Mouse (Mus musculus) lung, embryonic 14.5 days (tissue): Measurements from ENCODE around the gene Rgcc. TPM values are rescaled to one million over a fixed set of nuclear protein-coding genes. Genes with fewer than 3 reads are reported as not detected.

Experiments used
- ATAC-seq: fragments of 200-750 bp; cut with Nextera tagmentation; 2 replicates; pipeline ENCODE4 v1.8.0; 2017; ENCODE audit warnings: mild to moderate bottlenecking, moderate TSS enrichment, moderate library complexity; ENCODE audit not compliant: insufficient read depth
- DNase-seq: peaks from one replicate; pipeline ENCODE4 v3.0.0-alpha.2; 2015
- H3K27ac ChIP-seq: fragments of 300-500 bp; sonication (generic); 2 replicates; pipeline ENCODE4 v1.5.1; 2014; ENCODE audit warnings: low read depth, mild to moderate bottlenecking, moderate library complexity
- H3K27me3 ChIP-seq: fragments of 300-500 bp; sonication (generic); 2 replicates; pipeline ENCODE4 v1.6.1; 2014; ENCODE audit warnings: low read length, control low read depth; ENCODE audit not compliant: insufficient read depth
- H3K36me3 ChIP-seq: fragments of 300-500 bp; sonication (generic); 2 replicates; pipeline ENCODE4 v1.6.1; 2014; ENCODE audit warnings: control low read depth; ENCODE audit not compliant: insufficient read depth
- H3K4me1 ChIP-seq: fragments of 300-500 bp; sonication (generic); 2 replicates; pipeline ENCODE4 v1.6.1; 2014; ENCODE audit warnings: antibody characterized with exemption, control low read depth; ENCODE audit not compliant: insufficient read depth
- H3K4me2 ChIP-seq: fragments of 300-500 bp; sonication (generic); 2 replicates; pipeline ENCODE4 v1.6.1; 2014; ENCODE audit warnings: mild to moderate bottlenecking
- H3K4me3 ChIP-seq: fragments of 300-500 bp; sonication (generic); 2 replicates; pipeline ENCODE4 v1.5.1; 2014; ENCODE audit warnings: low read depth, low read length
- H3K9ac ChIP-seq: fragments of 300-500 bp; sonication (generic); 2 replicates; pipeline ENCODE4 v1.6.1; 2014
- H3K9me3 ChIP-seq: fragments of 300-500 bp; sonication (generic); 2 replicates; pipeline ENCODE4 v1.6.1; 2016; ENCODE audit warnings: low read depth, low read length, control low read depth
- CTCF ChIP-seq: IDR thresholded peaks from 2 replicates; pipeline ENCODE4 v1.5.1; 2016; ENCODE audit warnings: antibody characterized with exemption, low read depth
- WGBS: fragments of 180-500 bp; shearing (Covaris S2); extraction: QIAGEN DNeasy Blood & Tissue Kit; methylation state at CpG from one replicate; pipeline ENCODE4 v1.1.7; 2014; 5-methylcytosine and 5-hydroxymethylcytosine counted together
- polyA plus RNA-seq: library from polyadenylated mRNA; unstranded; fragments of >200 nt; fragmentation: Nextera tagmentation; extraction: Ambion mirVana; gene quantifications from 2 replicates; pipeline ENCODE4 v1.2.1, GENCODE M21; 2014

Gene Rgcc
- polyA plus RNA-seq, 1 experiment from 2014 or later = 137 TPM

GRCm38 (mm10) chr14:79272188-79272694 is 29.2 kb downstream of the Rgcc start:
- Histone ChIP-seq H3K4me2 (no peak overlapping the region), H3K4me1 (no peaks in the 10 kb centered on the region), H3K4me3 (no peak overlapping the region), H3K36me3 (no peaks in the 10 kb centered on the region), H3K9ac (no peak overlapping the region), H3K27ac (no peak overlapping the region), H3K27me3 (no peaks in the 10 kb centered on the region), H3K9me3 (no peaks in the 10 kb centered on the region)
- TF ChIP-seq CTCF = no peak
- ATAC-seq (no peak), DNase-seq (no peak)
- WGBS = 85% methylated on average over 3 of the region's 3 CpGs

DNA sequence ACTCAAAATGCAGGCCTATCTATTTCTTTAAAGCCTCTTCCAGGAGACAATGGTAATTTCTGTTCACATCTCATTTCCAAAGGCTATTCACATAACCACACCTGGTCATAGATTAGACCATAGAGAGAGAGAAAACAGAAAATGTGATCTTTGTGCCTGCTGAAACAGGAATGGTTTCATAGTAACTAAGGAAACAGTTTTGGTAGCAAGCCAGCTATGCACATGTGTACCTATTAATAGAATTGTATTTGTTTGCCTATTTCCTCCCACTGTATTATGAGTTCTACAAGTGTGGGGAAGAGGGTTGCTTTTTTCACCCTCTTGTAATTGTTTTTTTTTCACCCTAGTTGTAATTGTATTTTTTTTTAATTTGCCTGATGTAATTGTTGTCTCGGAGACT is 31.9 kb downstream of the Rgcc start:
- WGBS = 75% methylated on average over 1 of the region's 1 CpGs
- ATAC-seq = no peak

GRCm38 (mm10) chr14:79267878-79268277 is 33.6 kb downstream of the Rgcc start:
- no peak overlapping the region for H3K9ac ChIP-seq
- no peaks in the 10 kb centered on the region for H3K27me3 ChIP-seq
- H3K4me2 ChIP-seq = no peak overlapping the region
- H3K9me3 ChIP-seq = no peaks in the 10 kb centered on the region
- DNase-seq = no peak
- no peak overlapping the region for H3K4me3 ChIP-seq
- ATAC-seq = no peak
- no peaks in the 10 kb centered on the region for H3K36me3 ChIP-seq
- no peaks in the 10 kb centered on the region for H3K4me1 ChIP-seq
- 90% methylated on average over 10 of the region's 10 CpGs for WGBS
- H3K27ac ChIP-seq = no peak overlapping the region
- TF ChIP-seq CTCF = no peak

More for the DNA sequence above, 31.9 kb downstream of the Rgcc start:
- Histone ChIP-seq H3K4me2 (no peak overlapping the region), H3K9me3 (no peaks in the 10 kb centered on the region), H3K27ac (no peak overlapping the region), H3K27me3 (no peaks in the 10 kb centered on the region), H3K4me3 (no peak overlapping the region), H3K9ac (no peak overlapping the region), H3K36me3 (no peaks in the 10 kb centered on the region), H3K4me1 (no peaks in the 10 kb centered on the region)
- no peak for TF ChIP-seq CTCF
- peak; percentile 73 for DNase-seq

DNA sequence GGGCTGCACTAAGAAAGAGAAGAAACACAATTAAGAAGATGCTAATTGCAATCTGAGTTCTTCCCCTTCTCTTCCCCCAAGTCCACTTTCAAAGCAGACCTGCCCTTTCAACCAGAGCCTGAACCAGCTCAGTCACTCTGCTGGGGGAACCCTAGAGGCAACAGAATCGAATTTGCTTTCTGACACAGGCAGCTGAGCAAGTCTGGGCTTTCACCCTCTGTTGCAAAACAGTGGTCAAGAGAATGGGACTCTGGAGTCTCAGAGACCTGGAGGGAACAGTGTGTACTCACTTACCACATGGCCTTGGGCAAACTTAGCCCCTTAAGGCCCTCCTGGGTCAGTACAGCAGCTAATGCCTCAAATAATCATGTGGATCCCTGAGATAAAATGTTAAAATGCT is 34.1 kb downstream of the Rgcc start:
- Histone ChIP-seq H3K4me1 (no peaks in the 10 kb centered on the region), H3K4me3 (no peak overlapping the region), H3K27me3 (no peaks in the 10 kb centered on the region), H3K27ac (no peak overlapping the region), H3K9me3 (no peaks in the 10 kb centered on the region), H3K9ac (no peak overlapping the region), H3K36me3 (no peaks in the 10 kb centered on the region), H3K4me2 (no peak overlapping the region)
- TF ChIP-seq CTCF = no peak
- 56% methylated on average over 1 of the region's 1 CpGs for WGBS
- ATAC-seq (no peak), DNase-seq (no peak)

DNA sequence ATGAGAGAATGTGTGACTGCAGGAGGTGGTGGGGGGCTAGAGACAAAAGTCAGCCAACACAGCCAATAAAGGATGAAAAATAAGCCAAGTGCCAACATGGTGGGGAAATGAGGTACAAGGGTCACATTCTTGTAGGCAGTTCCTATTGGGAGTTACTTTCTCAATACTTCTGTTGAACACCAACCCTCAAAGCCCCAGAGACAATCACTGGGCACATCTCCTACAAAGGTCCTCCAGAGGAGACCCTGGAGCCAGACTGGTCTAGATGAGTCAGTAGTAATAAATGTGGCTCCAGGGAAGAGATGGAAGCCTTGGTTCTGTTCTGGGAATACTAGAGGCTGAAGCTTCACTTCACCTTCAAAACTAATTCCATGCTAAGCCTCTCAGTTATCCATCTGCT is 35.0 kb downstream of the Rgcc start:
- TF ChIP-seq CTCF = no peak
- Histone ChIP-seq H3K9me3 (no peaks in the 10 kb centered on the region), H3K27ac (no peak overlapping the region), H3K4me3 (no peak overlapping the region), H3K9ac (no peak overlapping the region), H3K4me1 (no peaks in the 10 kb centered on the region), H3K4me2 (no peak overlapping the region), H3K27me3 (no peaks in the 10 kb centered on the region), H3K36me3 (no peaks in the 10 kb centered on the region)
- no peak for ATAC-seq
- DNase-seq = no peak

GRCm38 (mm10) chr14:79265738-79266137 is 35.7 kb downstream of the Rgcc start:
- no peaks in the 10 kb centered on the region for H3K27me3 ChIP-seq
- ATAC-seq (no peak), DNase-seq (no peak)
- H3K9ac ChIP-seq = no peak overlapping the region
- no peak overlapping the region for H3K27ac ChIP-seq
- TF ChIP-seq CTCF = no peak
- H3K4me3 ChIP-seq = no peak overlapping the region
- 81% methylated on average over 6 of the region's 6 CpGs for WGBS
- H3K9me3 ChIP-seq = no peaks in the 10 kb centered on the region
- H3K4me2 ChIP-seq = no peak overlapping the region
- no peaks in the 10 kb centered on the region for H3K4me1 ChIP-seq
- no peaks in the 10 kb centered on the region for H3K36me3 ChIP-seq

GRCm38 (mm10) chr14:79263321-79263720 is 38.1 kb downstream of the Rgcc start:
- Histone ChIP-seq H3K9me3 (no peaks in the 10 kb centered on the region), H3K27ac (no peak overlapping the region), H3K4me1 (no peaks in the 10 kb centered on the region), H3K27me3 (no peaks in the 10 kb centered on the region), H3K4me3 (no peak overlapping the region), H3K4me2 (no peak overlapping the region), H3K9ac (no peak overlapping the region), H3K36me3 (no peaks in the 10 kb centered on the region)
- ATAC-seq (no peak), DNase-seq (no peak)
- no peak for TF ChIP-seq CTCF
- 83% methylated on average over 3 of the region's 3 CpGs for WGBS

DNA sequence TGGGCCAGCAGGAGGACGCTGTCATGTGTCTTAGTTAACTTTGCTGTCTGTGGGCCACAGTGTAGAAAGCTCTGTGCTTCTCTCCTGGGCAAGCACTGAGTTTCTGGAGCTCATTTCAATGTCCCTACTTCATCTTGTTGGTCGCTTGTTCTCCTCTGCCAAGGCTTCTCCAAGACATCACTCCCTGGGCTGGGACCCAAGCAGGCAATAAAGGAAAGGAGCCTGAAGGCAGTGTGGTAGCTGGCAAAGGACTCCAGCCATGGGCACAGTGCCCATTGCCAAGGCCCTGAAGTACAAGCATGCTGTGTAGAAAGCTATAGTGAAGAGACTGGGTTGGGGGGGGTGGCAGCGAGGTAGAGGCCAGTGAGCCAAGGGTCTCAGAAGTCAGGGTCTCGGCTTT is 38.8 kb downstream of the Rgcc start:
- no peak for TF ChIP-seq CTCF
- DNase-seq = no peak
- 80% methylated on average over 4 of the region's 4 CpGs for WGBS

More for the DNA sequence above, 38.8 kb downstream of the Rgcc start:
- Histone ChIP-seq H3K27me3 (no peaks in the 10 kb centered on the region), H3K36me3 (no peaks in the 10 kb centered on the region), H3K4me3 (no peak overlapping the region), H3K27ac (no peak overlapping the region), H3K4me2 (no peak overlapping the region), H3K4me1 (no peaks in the 10 kb centered on the region), H3K9ac (no peak overlapping the region), H3K9me3 (no peaks in the 10 kb centered on the region)
- ATAC-seq = no peak
